Mouse (Mus musculus) adrenal gland, postnatal 14 days (tissue): ENCODE results near the gene Cdk7. TPM values are rescaled to one million over a fixed set of nuclear protein-coding genes. Genes with fewer than 3 reads are reported as not detected.

Experiments used
- DNase-seq: peaks from one replicate; pipeline ENCODE4 v3.0.0; 2021; ENCODE audit warnings: mixed read lengths
- total RNA-seq: library from RNA; stranded (reverse); gene quantifications from 2 replicates; pipeline ENCODE4 v1.2.3, GENCODE M21; 2021

Cdk7 gene
- total RNA-seq, 1 experiment from 2014 or later: 40.9 TPM

GRCm38 (mm10) chr13:100725194-100725593 lies 5.5 kb downstream of the Cdk7 start:
- DNase-seq: no peak

DNA sequence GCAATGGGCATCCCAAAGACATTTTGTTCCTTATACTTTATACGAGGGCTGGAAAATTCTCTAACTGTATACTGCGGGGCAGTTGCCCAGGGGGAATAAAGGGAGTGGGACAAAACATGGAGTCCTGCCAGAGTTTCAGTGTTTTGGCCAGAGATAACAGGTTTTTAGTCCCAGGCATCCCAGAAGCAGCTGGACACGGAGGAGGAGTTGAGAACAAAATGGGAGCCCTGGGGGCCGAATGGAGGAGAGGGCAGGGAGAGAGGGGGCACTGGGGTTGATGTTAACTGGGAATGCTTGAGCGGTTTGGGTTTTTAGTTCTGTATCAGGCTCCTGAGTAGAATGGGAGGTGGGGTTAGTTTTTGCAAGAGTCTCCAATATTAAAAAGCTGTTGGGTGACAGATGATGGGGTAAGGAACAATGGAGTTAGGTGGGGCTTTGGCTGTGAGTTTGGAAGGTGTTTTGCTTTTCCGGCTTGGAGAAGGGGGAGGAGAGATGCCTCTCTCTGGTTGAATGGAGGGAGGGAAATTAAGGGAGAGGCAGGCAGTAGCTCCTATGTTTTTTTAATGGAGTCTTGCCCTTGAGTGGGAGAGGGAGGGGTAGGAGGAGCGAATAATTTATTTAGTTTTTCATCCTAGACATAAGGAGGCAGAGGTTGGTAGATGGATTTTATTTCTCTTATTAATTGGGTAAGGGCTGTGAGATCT lies 6.5 kb downstream of the Cdk7 start:
- peak; percentile 50 for DNase-seq

- no peak for DNase-seq
These were observed 9.1 kb downstream of the Cdk7 start for GRCm38 (mm10) chr13:100721656-100722055.

- DNase-seq: no peak
These were observed 15.3 kb downstream of the Cdk7 start for GRCm38 (mm10) chr13:100715467-100715866.

GRCm38 (mm10) chr13:100706206-100706605 lies 24.5 kb downstream of the Cdk7 start:
- no peak for DNase-seq

DNA sequence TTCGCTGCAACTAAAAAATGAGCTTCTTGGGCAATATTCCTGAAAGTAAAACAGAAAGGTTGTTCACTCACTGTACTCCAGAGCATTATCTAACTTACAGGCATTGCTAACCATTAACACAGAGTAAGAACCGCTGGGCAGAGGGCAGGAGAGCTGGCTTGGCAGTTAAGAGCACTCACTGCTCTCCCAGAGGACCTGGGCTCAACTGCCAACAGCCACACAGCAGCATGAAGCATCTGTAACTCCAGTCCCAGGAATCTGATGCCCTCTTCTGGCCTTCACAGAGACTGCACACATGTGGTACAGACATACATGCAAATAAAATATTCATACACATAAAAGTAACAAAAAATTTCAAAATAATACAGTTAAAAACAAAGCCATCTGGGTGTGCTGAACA lies 27.3 kb downstream of the Cdk7 start:
- peak; percentile 49 for DNase-seq

DNA sequence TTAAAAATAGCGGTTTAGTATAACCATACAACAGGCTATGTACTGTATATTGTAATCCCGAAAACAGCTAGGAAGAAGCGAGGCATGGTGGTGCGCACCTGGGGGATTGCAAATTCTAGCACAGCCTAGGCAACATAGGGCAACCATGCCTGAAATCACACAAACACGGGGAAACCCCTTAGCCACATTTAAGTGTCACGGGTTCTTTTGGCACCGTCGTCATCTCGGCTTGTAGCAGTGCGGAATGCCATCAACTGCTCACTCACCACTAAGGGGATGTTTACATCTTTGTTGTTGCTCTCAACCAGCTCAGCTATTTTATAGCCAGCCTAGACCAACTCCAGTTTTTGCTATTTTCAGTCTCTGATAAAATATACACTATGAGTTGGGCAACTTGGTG lies 31.9 kb downstream of the Cdk7 start:
- DNase-seq: no peak

GRCm38 (mm10) chr13:100697541-100697940 lies 33.2 kb downstream of the Cdk7 start:
- DNase-seq: no peak

DNA sequence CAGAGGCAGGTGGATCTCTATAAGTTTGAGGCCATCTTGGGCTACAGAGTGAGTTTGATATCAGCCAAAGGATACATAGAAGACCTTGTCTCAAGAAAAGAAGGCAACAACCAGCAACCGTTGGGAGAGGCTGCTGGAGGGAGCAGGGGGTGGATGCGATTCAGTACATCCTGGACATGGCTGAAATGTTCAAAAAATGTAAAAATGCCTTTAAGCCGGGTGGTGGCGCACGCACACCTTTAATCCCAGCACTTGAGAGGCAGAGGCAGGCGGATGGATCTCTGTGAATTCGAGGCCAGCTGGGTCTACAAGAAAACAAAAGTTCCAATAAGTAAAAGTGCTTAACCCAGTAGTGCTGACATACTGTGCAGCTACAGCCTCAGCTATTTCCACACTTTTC lies 43.2 kb downstream of the Cdk7 start:
- DNase-seq: no peak

GRCm38 (mm10) chr13:100684355-100684754 lies 46.4 kb downstream of the Cdk7 start:
- DNase-seq: no peak

- no peak for DNase-seq
These were observed 47.9 kb downstream of the Cdk7 start for GRCm38 (mm10) chr13:100682837-100683236.

- no peak for DNase-seq
These were observed 49.1 kb downstream of the Cdk7 start for GRCm38 (mm10) chr13:100681615-100682014.

- DNase-seq: peak; percentile 50
These were observed 54.7 kb downstream of the Cdk7 start for GRCm38 (mm10) chr13:100675936-100676635.

- DNase-seq: no peak
These were observed 60.5 kb downstream of the Cdk7 start for GRCm38 (mm10) chr13:100670181-100670741.

- DNase-seq: peak; percentile 63
These were observed 61.3 kb downstream of the Cdk7 start, which contains the start of gene Ccdc125 for GRCm38 (mm10) chr13:100669291-100670022. Gene Ccdc125 (plus strand): TSS chr13:100669717.

DNA sequence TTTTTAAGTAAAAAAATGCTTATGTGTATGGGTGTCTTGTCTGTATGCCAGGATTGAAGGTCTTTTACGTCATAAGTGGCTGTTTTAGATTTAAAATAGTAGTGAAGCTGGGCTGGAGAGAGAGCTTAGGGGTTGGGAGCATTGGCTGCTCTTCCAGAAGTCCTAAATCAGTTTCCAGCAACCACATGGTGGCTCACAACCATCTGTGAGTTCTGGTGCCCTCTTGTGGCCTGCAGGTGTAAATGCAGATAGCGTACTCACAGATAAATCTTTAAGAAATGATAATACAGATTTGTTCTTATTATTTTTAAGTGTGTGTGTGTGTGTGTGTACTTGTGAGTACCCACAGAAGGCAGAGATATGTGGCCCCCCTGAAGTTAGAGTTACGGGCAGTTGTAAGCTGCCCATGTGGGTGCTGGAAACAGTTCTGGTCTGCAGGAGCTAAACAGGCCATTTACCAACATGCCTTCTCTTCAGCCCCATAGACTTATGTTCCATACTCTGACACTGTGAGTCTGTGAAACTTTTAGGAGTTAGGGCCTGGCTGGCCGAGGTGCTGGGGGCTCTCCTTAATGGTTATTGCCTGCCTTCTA lies 70.8 kb downstream of the Cdk7 start:
- peak; percentile 78 for DNase-seq

GRCm38 (mm10) chr13:100658091-100658490 lies 72.6 kb downstream of the Cdk7 start:
- DNase-seq: no peak

Other genes starting within 250 kb of the Cdk7 start
- 29.1 and 31.8 TPM in 2 replicates for gene Gtf2h2, start 238.4 kb downstream of the Cdk7 start, total RNA-seq
- gene Ocln, start 178.2 kb downstream of the Cdk7 start, total RNA-seq: 4.4 and 6.7 TPM in 2 replicates
- 0.89 and 1.0 TPM in 2 replicates for gene Marveld2, start 114.0 kb downstream of the Cdk7 start, total RNA-seq
- 73.1 and 80.9 TPM in 2 replicates for gene Ak6, start 80.0 kb downstream of the Cdk7 start, total RNA-seq
- gene Rad17, start 79.9 kb downstream of the Cdk7 start, total RNA-seq: 20.8 and 22.0 TPM in 2 replicates
- gene Taf9, start 79.4 kb downstream of the Cdk7 start, total RNA-seq: 7.8 and 14.5 TPM in 2 replicates
- 2.1 and 3.0 TPM in 2 replicates for gene Ccdc125, start 61.2 kb downstream of the Cdk7 start, total RNA-seq
- gene Mrps36, start 13.7 kb upstream of the Cdk7 start, total RNA-seq: 265 and 269 TPM in 2 replicates
- gene Cenph, start 45.0 kb upstream of the Cdk7 start, total RNA-seq: 3.0 and 3.6 TPM in 2 replicates
- 18.7 and 22.8 TPM in 2 replicates for gene Ccnb1, start 55.6 kb upstream of the Cdk7 start, total RNA-seq
- gene Slc30a5, start 102.5 kb upstream of the Cdk7 start, total RNA-seq: 45.4 and 48.1 TPM in 2 replicates